Mouse (Mus musculus) cerebellum, adult 2 months (tissue): Measurements from ENCODE around the gene Gm42417. TPM values are rescaled to one million over a fixed set of nuclear protein-coding genes. Genes with fewer than 3 reads are reported as not detected.
A peak's percentile ranks its signal among the peaks of the same experiment; 100 is the strongest.

Experiments used
- DNase-seq, 2 experiments: peaks; one replicate each; pipeline ENCODE4 v3.0.0; 2021
- H3K27ac ChIP-seq: fragments of 200-500 bp; 2 replicates; pipeline ENCODE4 v1.5.1; 2012; ENCODE audit warnings: low read length, control low read depth, inconsistent platforms; ENCODE audit not compliant: insufficient read depth
- H3K27me3 ChIP-seq: fragments of 200-500 bp; 2 replicates; pipeline ENCODE4 v1.6.1; 2012; ENCODE audit warnings: inconsistent platforms, mild to moderate bottlenecking, low read length, moderate library complexity; ENCODE audit not compliant: control insufficient read depth, insufficient read depth
- H3K4me1 ChIP-seq: fragments of 200-500 bp; 2 replicates; pipeline ENCODE4 v1.6.1; 2011; ENCODE audit warnings: low read length; ENCODE audit not compliant: control insufficient read depth, insufficient read depth
- H3K4me3 ChIP-seq: fragments of 200-500 bp; replicated peaks from 2 replicates; pipeline ENCODE3; 2011; ENCODE audit warnings: mild to moderate bottlenecking, low read depth, low read length, control low read depth; ENCODE audit not compliant: insufficient read depth
- CTCF ChIP-seq: fragments of 200-500 bp; IDR thresholded peaks from 2 replicates; pipeline ENCODE4 v1.5.1; 2011; ENCODE audit warnings: low read depth, mild to moderate bottlenecking, control low read depth, low read length, moderate library complexity, borderline replicate concordance; ENCODE audit not compliant: insufficient read depth
- POLR2A ChIP-seq: fragments of 200-500 bp; IDR thresholded peaks from 2 replicates; pipeline ENCODE4 v1.6.1; 2011; ENCODE audit warnings: low read length, control low read depth, borderline replicate concordance; ENCODE audit not compliant: insufficient read depth
- WGBS: fragments of 180-500 bp; shearing (Covaris S2); methylation state at CpG from one replicate; pipeline ENCODE4 v1.1.7; 2018; 5-methylcytosine and 5-hydroxymethylcytosine counted together
- polyA plus RNA-seq: library from polyadenylated mRNA; depleted of rRNA; stranded (reverse); fragments of >200 nt; gene quantifications from 2 replicates; pipeline ENCODE4 v1.2.3, GENCODE M21; 2012; rRNA removed

Gm42417 gene
- 0.05 and 0.40 TPM in 2 replicates for polyA plus RNA-seq

DNA sequence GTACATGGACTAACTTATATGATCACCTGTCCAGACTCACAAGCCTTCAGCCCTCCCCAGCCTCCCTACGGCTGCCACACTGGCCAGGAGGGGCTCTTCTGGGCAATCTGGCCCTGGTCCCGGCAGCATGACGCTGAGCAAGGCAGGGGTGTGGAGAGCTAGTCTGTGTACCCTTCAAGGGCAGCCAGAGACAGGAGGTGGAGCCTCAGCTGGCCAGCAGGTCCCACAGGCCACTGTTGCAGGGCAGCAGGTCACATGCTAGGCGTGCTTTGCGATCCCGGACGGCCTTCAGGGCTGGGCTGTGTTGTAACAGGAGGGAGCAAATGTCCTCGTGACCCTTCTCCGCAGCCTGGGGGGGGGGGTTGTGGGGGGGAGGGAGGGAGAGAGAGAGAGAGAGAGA, at the start of gene Gm42417:
Gene Gm42417 (minus strand): TSS at position 244 of the 400 bp plus-strand sequence.
- H3K27ac ChIP-seq: no peak within 1 kb of the TSS
- no peak for DNase-seq

DNA sequence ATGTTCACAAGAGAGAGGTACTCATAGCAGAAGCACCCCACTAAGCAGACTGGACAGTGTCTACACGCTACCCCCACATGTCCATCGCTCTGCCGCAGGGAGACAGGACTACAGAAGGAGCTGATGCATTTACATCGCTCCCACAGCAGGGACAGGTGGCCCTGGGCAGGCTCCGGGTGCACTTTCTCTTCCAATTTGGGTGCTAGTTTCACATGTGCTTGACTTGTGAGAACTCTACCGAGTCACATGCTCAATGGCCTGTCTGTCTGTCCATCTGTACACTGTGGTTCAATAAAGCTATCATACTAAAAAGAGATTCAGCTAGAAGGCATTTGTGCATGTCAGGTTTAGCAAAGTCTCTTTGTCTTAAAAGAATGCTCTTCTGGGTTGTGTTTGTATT, 48.6 kb upstream of the Gm42417 start:
- no peak for DNase-seq
- Histone ChIP-seq H3K27ac (no peak overlapping the region), H3K4me3 (no peak overlapping the region), H3K27me3 (no peaks in the 10 kb centered on the region), H3K4me1 (peaks cover 20% of the 10 kb centered on the region)
- TF ChIP-seq CTCF: no peak
- no peak for TF ChIP-seq POLR2A
- WGBS: 84% methylated on average over 6 of the region's 6 CpGs

More for the DNA sequence above, at the start of gene Gm42417:
- H3K4me1 ChIP-seq: peaks cover 47% of the 10 kb centered on the region
- H3K27me3 ChIP-seq: no peaks in the 10 kb centered on the region
- 31% methylated on average over 9 of the region's 9 CpGs for WGBS
- H3K4me3 ChIP-seq: no peak within 1 kb of the TSS
- TF ChIP-seq POLR2A (no peak), CTCF (no peak)

DNA sequence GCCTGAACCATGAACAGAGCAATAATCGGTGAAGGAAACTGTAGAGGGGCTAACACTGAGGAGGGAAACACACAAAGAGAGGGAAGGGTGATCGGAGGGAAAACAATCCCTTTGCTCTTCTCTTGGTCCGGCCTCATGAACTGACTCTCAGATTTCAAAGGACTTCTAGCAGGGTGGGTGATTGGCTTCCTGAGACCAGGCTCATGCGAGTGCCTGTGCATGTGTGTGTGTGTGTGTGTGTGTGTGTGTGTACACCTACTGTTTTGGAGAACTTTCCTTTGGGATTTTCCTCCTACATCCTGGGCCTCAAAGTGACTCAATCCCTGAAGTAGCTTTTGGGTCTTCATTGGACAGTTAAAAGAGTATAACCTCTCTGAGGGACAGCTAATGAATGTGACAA, 47.1 kb upstream of the Gm42417 start:
- WGBS: 91% methylated on average over 4 of the region's 4 CpGs
- Histone ChIP-seq H3K4me1 (peaks cover 25% of the 10 kb centered on the region), H3K4me3 (no peak overlapping the region), H3K27ac (no peak overlapping the region), H3K27me3 (no peaks in the 10 kb centered on the region)
- TF ChIP-seq POLR2A (no peak), CTCF (no peak)
- DNase-seq: no peak

DNA sequence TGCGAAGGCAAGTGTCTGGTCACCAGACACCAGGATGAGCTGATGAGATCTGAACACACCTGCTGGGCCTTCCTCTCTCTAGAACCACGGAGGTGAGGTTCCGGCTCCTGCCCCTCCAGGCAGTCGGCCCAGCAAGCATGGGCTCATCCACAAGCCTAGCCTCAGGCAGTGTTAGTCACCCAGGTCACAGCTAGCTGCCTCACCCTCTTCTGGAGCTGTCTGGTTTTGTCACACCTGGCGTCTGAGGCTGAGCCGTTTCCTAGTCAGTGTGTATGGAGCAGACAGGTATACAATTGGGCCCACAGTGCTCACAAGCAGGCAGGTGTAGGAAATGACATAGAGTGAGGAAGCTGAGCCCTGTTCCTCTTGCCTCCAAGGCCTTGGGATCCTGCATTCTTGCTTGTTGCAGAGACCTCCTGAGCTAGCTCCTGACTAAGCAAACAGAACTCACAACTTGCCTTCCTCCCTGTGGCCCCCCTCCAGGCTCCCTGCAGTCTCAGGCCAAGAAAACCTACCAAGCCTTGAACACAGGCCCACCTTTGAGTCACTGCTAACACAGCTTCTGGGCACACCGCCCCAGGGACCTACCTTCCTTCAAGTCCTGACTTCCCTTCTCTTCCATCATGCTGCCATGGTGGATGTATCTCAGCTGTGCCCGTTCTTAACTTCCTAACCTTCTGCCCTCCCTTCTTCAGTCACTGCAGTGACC, 44.3 kb upstream of the Gm42417 start:
- H3K27me3 ChIP-seq: no peaks in the 10 kb centered on the region
- no peak for DNase-seq
- 95% methylated on average over 8 of the region's 8 CpGs for WGBS

DNA sequence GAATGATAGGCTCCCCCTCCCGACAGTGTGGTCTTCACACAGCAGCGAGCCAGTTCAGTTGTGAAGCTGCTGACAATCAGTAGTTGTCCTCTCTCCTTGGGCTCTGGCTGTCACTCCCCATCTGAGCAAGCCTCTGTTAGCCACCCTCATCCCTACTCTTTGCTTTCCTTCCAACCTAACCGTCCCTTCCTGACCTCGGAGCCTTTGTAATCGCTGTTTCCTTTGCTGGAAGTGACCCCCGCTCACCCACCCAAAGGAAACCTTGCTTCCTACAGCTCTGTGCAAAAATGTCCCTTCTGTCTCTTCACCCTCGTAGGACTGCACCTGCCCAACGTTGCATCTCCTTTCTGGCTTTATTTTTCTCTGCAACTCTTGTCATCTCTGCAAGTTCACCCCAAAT, 43.0 kb upstream of the Gm42417 start:
- no peak for TF ChIP-seq POLR2A
- no peak for TF ChIP-seq CTCF
- Histone ChIP-seq H3K4me1 (peaks cover 20% of the 10 kb centered on the region), H3K27ac (no peak overlapping the region), H3K27me3 (no peaks in the 10 kb centered on the region), H3K4me3 (no peak overlapping the region)
- DNase-seq: no peak
- 89% methylated on average over 8 of the region's 8 CpGs for WGBS

More for the DNA sequence above, 44.3 kb upstream of the Gm42417 start:
- H3K4me3 ChIP-seq: no peak overlapping the region
- H3K27ac ChIP-seq: no peak overlapping the region
- H3K4me1 ChIP-seq: peaks cover 23% of the 10 kb centered on the region
- TF ChIP-seq CTCF (no peak), POLR2A (no peak)

DNA sequence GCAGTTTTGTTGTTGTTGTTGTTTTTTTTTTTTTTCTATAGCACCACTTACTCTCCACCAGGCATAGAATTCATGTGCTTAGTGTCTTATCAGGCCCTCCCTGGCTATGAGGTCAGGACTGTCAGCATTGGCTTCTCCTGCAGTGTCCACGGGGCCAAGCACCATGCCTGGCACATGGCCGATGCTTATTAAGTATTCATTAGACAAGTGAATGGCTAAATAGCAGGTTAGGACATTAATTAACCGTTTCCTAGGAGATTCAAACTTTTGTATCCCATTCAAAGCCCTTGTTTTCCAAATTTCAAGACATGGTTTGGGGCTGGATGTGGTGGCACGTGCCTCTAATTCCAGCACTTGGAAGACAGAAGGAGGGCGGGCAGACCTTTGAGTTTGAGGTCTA, 42.0 kb upstream of the Gm42417 start:
- Histone ChIP-seq H3K27me3 (no peaks in the 10 kb centered on the region), H3K4me3 (no peak overlapping the region), H3K27ac (no peak overlapping the region), H3K4me1 (peaks cover 20% of the 10 kb centered on the region)
- 56% methylated on average over 5 of the region's 5 CpGs for WGBS
- peak; percentile 36 to 49 for DNase-seq
- no peak for TF ChIP-seq CTCF
- no peak for TF ChIP-seq POLR2A

DNA sequence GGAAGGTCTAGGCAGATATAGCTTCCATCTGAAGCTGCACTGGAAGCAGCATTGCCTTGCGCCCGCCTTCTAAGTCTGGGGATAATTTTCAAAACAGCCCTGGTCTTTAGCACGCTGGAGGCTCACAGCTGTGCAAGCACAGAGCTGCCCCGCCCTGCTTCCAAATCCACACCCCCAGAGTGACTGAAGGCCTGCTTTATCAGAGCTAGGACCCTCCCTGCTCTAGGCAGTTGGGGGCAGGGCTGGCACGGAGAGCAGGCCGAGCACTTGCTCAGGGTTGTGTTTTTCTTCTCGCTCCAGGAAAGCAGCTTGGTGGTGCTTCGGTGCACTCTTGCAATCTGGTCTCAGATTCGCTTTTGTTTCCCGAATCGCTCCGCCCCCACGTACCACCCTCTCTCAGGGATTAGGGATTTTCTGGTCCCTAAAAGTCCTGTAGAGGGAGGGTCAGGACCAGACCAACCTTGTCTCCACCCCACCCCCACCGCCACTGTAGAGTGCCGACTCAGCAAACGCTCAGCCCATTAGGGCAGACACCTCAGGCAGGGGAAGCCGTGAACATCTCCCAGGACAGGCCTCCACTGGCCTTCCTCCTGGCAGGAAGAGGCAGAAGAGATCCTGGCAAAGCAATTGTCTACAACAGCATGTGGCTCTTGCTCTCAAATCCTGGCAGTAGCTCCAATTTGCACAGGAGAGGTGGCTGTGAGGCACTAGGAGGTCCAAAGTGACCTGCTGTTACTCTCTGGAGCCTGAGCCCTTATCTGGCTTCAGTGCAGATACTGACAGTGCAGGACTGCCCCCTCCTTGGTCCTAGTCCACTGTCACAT, 41.4 kb upstream of the Gm42417 start:
- no peak for TF ChIP-seq CTCF
- no peak for TF ChIP-seq POLR2A
- peak; percentile 68 to 80 for DNase-seq
- Histone ChIP-seq H3K27me3 (no peaks in the 10 kb centered on the region), H3K27ac (peak overlapping the region; percentile 2; the same call in 1 of the 2 replicates), H3K4me3 (no peak overlapping the region), H3K4me1 (peaks cover 20% of the 10 kb centered on the region)
- 14% methylated on average over 17 of the region's 17 CpGs for WGBS

DNA sequence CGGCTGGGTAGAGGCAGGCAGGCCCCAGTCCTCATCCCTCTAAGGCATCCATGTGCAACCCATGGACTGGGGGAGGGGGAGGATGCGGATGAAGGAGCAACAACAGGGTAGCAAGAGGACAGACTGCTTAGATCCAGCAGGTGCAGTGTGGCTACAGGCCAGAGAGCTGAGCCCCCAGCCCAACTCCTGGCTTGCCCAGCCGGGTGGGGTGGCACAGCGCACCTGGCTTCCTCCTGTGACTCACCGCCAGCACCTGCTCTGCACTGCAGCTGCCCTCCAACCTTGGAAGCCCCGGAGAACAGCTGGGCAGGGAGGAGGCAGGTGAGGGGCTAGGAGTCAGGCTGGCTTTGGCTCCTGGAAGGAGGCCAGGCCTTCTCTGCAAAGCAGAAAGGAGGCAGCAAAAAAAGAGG, 40.8 kb upstream of the Gm42417 start:
- no peaks in the 10 kb centered on the region for H3K27me3 ChIP-seq
- H3K4me1 ChIP-seq: peaks cover 20% of the 10 kb centered on the region
- no peak for DNase-seq
- H3K27ac ChIP-seq: peak overlapping the region; percentile 2; the same call in 1 of the 2 replicates
- no peak overlapping the region for H3K4me3 ChIP-seq
- 60% methylated on average over 6 of the region's 6 CpGs for WGBS
- TF ChIP-seq POLR2A (no peak), CTCF (no peak)
